Mouse (Mus musculus): ENCODE measurements around the gene Tmc4. TPM values are rescaled to one million over a fixed set of nuclear protein-coding genes. Genes with fewer than 3 reads are reported as not detected.

Gene Tmc4
- polyA plus RNA-seq, 1 experiment = 16.4 TPM

GRCm38 (mm10) chr7:3630478-3630815 is 46.9 kb downstream of the Tmc4 start:
- H3K27me3 ChIP-seq (ENCODE audit: control insufficient read depth, insufficient read depth, low read length, poor library complexity, severe bottlenecking) = no peaks in the 10 kb centered on the region
- no peaks in the 10 kb centered on the region for H3K9me3 ChIP-seq (replicated peaks; ENCODE audit: control insufficient read depth, insufficient read depth, low read length, poor library complexity, severe bottlenecking)
- peak overlapping the region; percentile 95 for H3K4me3 ChIP-seq (ENCODE audit: low read depth, low read length)
- H3K27ac ChIP-seq (ENCODE audit: insufficient read depth, low read length) = no peak overlapping the region
- H3K36me3 ChIP-seq (ENCODE audit: control insufficient read depth, insufficient read depth, low read length, poor library complexity, severe bottlenecking) = peaks cover 25% of the 10 kb centered on the region
- TF ChIP-seq EP300 (IDR thresholded peaks at IDR 0.05; ENCODE audit: insufficient read depth, low read depth, low read length) (no peak), CTCF (IDR thresholded peaks at IDR 0.05; ENCODE audit: low read depth, low read length) (no peak), POLR2A (IDR thresholded peaks at IDR 0.05; ENCODE audit: insufficient read depth, low read length) (no peak)
- H3K9ac ChIP-seq (ENCODE audit: low read depth, poor library complexity, severe bottlenecking) = peak overlapping the region; percentile 71
- no peaks in the 10 kb centered on the region for H3K4me1 ChIP-seq (ENCODE audit: control insufficient read depth, insufficient read depth, low read length)

DNA sequence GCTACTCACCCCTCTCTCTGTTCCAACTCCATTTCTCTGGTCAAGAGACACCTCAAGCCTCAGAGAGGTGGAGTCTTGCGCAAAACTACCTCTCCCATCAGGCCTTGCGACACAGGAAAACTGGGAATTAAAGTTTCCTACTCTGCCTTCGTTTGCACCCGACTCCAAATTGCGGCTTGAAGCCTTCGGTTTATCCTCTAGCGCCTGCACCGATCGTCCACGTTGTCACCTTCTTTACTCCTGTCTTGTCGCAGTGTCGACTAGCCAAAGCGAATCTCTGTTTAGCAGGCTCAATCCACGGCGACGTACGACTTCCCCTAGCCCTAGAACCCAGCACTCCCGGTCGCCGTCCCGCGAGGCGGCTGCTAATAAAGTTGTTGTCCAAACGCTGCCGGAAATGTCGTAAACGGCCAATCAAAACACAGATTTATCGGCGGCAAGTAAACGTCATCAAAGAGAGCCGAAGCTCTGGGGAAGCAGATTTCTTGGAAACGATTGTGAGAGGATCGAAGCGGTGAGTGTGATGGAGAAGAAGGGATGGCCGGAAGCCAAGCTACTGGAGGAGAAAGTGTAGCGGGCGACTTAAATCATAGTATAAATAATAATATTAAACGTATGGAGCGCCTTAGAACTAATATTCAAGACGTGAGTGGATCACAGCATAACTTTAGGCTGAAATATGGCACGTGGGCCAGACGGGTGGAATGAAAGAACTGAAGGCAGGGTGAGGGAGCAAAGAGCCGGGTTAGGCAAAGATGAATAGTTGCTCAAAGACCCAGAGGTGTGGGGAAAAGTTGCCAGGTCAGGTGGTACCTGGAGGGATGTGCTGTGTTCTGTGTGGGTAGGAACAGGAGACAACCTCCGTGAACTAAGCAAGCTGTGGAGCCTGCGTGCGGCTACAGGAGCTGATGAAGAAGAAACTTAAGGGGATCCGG is 47.5 kb downstream of the Tmc4 start, which contains the start of the genes Tfpt and Prpf31:
Tfpt (minus strand) TSS at position 387 of the 935 bp plus-strand sequence.
Prpf31 (plus strand) TSS at position 443 of the 935 bp plus-strand sequence.
- Histone ChIP-seq H3K4me1 (ENCODE audit: control insufficient read depth, insufficient read depth, low read length) (no peaks in the 10 kb centered on the region), H3K27me3 (ENCODE audit: control insufficient read depth, insufficient read depth, low read length, poor library complexity, severe bottlenecking) (no peaks in the 10 kb centered on the region), H3K9ac (ENCODE audit: low read depth, poor library complexity, severe bottlenecking) (peak within 1 kb of the TSS; percentile 71), H3K9me3 (replicated peaks; ENCODE audit: control insufficient read depth, insufficient read depth, low read length, poor library complexity, severe bottlenecking) (no peaks in the 10 kb centered on the region), H3K4me3 (ENCODE audit: low read depth, low read length) (peak within 1 kb of the TSS; percentile 95), H3K36me3 (ENCODE audit: control insufficient read depth, insufficient read depth, low read length, poor library complexity, severe bottlenecking) (peaks cover 24% of the 10 kb centered on the region), H3K27ac (ENCODE audit: insufficient read depth, low read length) (no peak within 1 kb of the TSS)
- TF ChIP-seq EP300 (IDR thresholded peaks at IDR 0.05; ENCODE audit: insufficient read depth, low read depth, low read length) (0 out of 2 replicates have a peak, but pooled peaks have one; percentile 23), POLR2A (IDR thresholded peaks at IDR 0.05; ENCODE audit: insufficient read depth, low read length) (no peak), CTCF (IDR thresholded peaks at IDR 0.05; ENCODE audit: low read depth, low read length) (no peak)

GRCm38 (mm10) chr7:3629030-3629429 is 48.3 kb downstream of the Tmc4 start:
- no peaks in the 10 kb centered on the region for H3K9me3 ChIP-seq (replicated peaks; ENCODE audit: control insufficient read depth, insufficient read depth, low read length, poor library complexity, severe bottlenecking)
- H3K27me3 ChIP-seq (ENCODE audit: control insufficient read depth, insufficient read depth, low read length, poor library complexity, severe bottlenecking) = no peaks in the 10 kb centered on the region
- TF ChIP-seq CTCF (IDR thresholded peaks at IDR 0.05; ENCODE audit: low read depth, low read length) (no peak), POLR2A (IDR thresholded peaks at IDR 0.05; ENCODE audit: insufficient read depth, low read length) (no peak), EP300 (IDR thresholded peaks at IDR 0.05; ENCODE audit: insufficient read depth, low read depth, low read length) (no peak)
- H3K27ac ChIP-seq (ENCODE audit: insufficient read depth, low read length) = no peak overlapping the region
- peaks cover 23% of the 10 kb centered on the region for H3K36me3 ChIP-seq (ENCODE audit: control insufficient read depth, insufficient read depth, low read length, poor library complexity, severe bottlenecking)
- no peaks in the 10 kb centered on the region for H3K4me1 ChIP-seq (ENCODE audit: control insufficient read depth, insufficient read depth, low read length)
- peak overlapping the region; percentile 95 for H3K4me3 ChIP-seq (ENCODE audit: low read depth, low read length)
- peak overlapping the region; percentile 71 for H3K9ac ChIP-seq (ENCODE audit: low read depth, poor library complexity, severe bottlenecking)

DNA sequence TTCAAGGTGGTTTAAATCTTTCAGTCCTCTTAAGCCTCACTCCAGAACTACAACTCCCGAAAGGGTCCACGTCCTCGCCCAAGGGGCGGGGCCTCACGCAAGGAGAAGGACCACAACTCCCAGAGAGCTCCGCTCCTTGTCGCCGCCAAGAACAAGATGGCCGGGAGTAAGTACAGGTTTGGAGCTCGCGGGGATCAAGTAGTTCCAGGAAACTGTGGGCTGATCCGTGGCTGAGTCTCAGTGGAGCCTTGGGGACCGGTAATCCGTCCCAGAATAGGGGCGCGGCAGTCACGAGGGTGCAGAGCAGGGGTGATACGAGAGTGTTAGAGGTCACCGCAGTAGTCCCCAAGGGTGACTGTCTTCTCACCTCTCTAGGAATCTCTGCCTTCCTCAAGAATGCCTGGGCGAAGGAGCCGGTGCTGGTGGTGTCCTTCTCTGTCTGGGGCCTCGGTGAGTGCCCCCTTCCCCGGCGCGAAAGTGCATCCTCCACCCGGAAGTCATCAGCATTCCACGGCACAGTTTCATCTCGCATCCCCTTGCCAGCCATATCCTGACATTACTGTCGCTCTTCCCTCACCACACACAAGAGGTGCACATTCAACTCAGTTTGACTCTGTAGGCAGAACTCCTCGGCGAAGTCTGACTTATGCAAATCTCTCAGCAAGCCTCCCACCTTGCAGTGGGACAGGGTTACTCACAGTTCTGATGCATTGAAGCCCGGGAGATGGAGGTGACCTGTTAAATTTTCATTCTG is 59.9 kb downstream of the Tmc4 start, which contains the start of gene Ndufa3:
Ndufa3 (plus strand) TSS at position 132 of the 754 bp plus-strand sequence.
- Histone ChIP-seq H3K27ac (ENCODE audit: insufficient read depth, low read length) (no peak within 1 kb of the TSS), H3K36me3 (ENCODE audit: control insufficient read depth, insufficient read depth, low read length, poor library complexity, severe bottlenecking) (peaks cover 13% of the 10 kb centered on the region; the same call in 1 of the 2 replicates), H3K9me3 (replicated peaks; ENCODE audit: control insufficient read depth, insufficient read depth, low read length, poor library complexity, severe bottlenecking) (no peaks in the 10 kb centered on the region), H3K4me3 (ENCODE audit: low read depth, low read length) (peak within 1 kb of the TSS; percentile 98), H3K9ac (ENCODE audit: low read depth, poor library complexity, severe bottlenecking) (peak within 1 kb of the TSS; percentile 84), H3K27me3 (ENCODE audit: control insufficient read depth, insufficient read depth, low read length, poor library complexity, severe bottlenecking) (no peaks in the 10 kb centered on the region), H3K4me1 (ENCODE audit: control insufficient read depth, insufficient read depth, low read length) (no peaks in the 10 kb centered on the region)
- no peak for TF ChIP-seq CTCF (IDR thresholded peaks at IDR 0.05; ENCODE audit: low read depth, low read length)
- TF ChIP-seq POLR2A (IDR thresholded peaks at IDR 0.05; ENCODE audit: insufficient read depth, low read length) = peak; percentile 32

DNA sequence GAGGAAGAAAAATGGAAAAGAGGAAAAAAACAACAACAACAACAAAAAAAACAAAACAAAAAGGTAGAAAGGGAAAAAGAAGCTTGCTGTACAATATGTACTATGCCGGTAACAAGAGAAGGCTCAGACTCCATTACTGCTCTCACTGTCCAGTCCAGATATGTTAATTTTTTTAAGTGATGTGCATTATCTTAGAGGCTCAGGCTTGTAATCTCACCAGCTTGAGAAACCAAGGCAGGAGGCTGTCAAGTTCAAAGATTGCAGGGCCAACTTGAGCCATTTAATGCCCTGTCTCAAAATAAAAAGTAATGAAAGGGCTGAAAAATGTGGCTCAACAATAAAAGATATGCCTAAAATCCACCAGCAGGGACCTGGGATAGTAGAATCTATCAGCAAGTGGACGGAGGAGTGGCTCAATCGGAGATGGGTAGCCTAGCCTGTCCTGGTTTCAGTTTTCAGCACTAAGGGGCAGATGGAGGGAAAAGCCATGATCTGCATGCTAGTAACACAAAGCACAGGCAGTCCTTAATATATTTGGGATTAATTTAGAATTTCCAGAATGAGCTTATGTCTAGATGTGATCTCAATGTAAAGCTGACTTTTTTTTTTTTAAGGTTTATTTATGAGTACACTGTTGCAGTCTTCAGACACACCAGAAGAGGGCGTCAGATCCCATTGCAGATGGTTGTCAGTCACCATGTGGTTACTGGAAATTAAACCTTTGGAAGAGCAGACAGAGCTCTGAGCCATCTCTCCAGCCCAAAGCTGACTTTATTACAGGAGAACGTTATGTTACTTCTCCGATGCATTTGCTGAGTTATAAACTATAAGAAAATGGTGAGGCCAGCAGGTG is 60.7 kb downstream of the Tmc4 start:
- H3K4me3 ChIP-seq (ENCODE audit: low read depth, low read length) = peak overlapping the region; percentile 25; the same call in 1 of the 2 replicates
- H3K27me3 ChIP-seq (ENCODE audit: control insufficient read depth, insufficient read depth, low read length, poor library complexity, severe bottlenecking) = no peaks in the 10 kb centered on the region
- H3K4me1 ChIP-seq (ENCODE audit: control insufficient read depth, insufficient read depth, low read length) = no peaks in the 10 kb centered on the region
- H3K9me3 ChIP-seq (replicated peaks; ENCODE audit: control insufficient read depth, insufficient read depth, low read length, poor library complexity, severe bottlenecking) = no peaks in the 10 kb centered on the region
- H3K9ac ChIP-seq (ENCODE audit: low read depth, poor library complexity, severe bottlenecking) = 0 out of 2 replicates have a peak overlapping the region, but pooled peaks have one; percentile 84
- H3K27ac ChIP-seq (ENCODE audit: insufficient read depth, low read length) = no peak overlapping the region
- TF ChIP-seq CTCF (IDR thresholded peaks at IDR 0.05; ENCODE audit: low read depth, low read length) = peak; percentile 4
- no peak for TF ChIP-seq EP300 (IDR thresholded peaks at IDR 0.05; ENCODE audit: insufficient read depth, low read depth, low read length)
- peaks cover 13% of the 10 kb centered on the region; the same call in 1 of the 2 replicates for H3K36me3 ChIP-seq (ENCODE audit: control insufficient read depth, insufficient read depth, low read length, poor library complexity, severe bottlenecking)
